Mouse (Mus musculus): ENCODE measurements around the gene Ercc2. TPM values are rescaled to one million over a fixed set of nuclear protein-coding genes. Genes with fewer than 3 reads are reported as not detected.

The Ercc2 gene
- 1 to 10 TPM; 5.6 to 7.5 TPM for polyA plus RNA-seq (2017; shearing (Covaris generic))

DNA sequence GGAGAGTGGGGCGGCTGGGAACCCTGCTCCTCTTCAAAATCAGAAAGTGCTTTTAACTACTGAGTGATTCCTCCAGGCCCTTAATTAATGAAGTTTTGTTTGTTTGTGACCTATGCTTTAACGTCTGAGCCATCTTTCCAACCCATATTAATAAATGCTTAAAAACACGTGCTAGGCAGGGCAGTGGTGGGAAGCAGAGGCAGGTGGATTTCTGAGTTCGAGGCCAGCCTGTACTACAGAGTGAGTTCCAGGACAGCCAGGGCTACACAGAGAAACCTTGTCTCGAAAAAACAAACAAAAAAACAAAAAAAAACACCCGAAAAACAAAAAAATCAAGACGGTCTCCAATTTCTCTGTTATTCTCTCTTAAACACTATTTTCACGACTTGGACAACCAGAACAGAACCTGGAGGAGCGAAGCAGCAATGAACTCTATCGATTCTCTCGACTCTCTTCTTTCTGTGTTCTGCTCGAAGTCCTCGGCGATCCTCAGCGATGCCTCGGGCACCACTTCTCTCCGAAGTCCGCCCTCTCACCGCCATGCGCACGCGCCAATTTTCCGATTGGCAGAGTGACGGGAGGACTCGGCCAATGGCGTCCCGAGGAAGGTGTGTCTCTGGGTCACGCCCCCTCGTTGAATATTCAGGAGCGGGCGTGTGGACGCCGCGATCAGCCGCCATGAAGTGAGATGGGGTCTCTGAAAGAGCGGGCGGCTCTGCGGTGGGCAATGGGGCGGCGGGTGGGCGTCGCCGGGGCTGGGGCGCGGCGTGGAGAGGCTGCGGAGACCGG, at the start of gene Ercc2:
Gene Ercc2, plus strand, starts transcription at position 634 of the 789 bp plus-strand sequence.

DNA sequence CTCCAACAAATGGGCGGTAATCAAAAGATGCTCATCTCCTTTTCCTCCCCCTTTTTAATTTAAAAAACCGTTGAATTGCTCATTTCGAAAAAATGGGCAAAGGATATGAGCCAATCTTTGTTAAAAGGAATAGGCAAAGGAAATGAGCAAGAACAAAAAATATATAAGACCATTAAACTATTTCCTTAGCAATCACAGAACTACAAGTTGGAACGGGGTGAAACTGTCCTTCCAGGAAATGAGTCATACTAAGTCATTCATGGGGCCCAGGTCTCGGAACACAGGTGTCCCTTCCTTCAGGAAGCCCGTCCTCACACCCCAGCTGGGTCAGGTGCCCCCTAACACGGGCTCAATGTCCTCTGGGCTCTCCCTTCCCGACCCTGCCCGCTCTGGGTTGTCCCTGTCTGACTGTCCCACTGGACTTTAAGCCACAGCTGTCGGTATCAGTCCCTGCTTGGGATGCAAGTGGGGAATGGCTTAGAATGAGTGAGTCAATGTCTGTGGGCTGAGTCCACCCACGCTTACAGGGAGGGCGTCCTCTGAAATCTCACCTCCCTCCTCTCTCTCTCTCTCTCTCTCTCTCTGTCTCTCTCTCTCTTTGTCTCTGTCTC, 37.5 kb upstream of the Ercc2 start, which contains the start of gene Ercc1:
Gene Ercc1, plus strand, starts transcription at position 542 of the 611 bp plus-strand sequence.

DNA sequence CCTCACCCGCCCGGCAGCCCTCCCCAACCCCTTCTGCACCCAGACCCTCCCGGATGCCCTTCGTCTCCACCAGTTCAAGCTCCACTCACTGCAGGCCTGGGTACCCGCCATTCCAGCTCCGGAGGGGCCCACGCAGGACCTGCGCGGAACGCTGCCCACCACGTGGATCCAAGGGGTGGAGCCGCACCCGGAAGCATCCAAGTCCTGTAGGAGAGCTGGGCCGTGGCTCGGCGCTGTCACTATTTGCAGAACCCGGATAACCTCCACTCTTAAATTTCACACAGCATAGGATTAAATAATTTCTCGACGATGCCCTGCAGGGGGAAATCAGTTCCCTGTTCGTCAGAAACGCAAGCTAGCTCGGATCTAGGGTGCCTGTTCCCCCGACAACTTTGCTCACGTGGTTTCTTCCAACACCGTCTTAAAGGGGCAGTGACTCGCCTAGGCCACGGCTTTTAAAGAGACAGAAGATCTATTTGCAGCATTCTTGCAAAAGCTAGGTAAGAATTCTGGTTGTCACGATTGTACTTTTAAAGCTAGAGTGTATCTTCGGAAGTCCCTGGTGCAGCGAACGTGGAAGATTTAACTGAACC, 22.4 kb upstream of the Ercc2 start, which contains the start of the genes Cd3eap and Ppp1r13l:
Gene Cd3eap, minus strand, starts transcription at position 185 of the 593 bp plus-strand sequence.
Gene Ppp1r13l, plus strand, starts transcription at position 451 of the 593 bp plus-strand sequence.

DNA sequence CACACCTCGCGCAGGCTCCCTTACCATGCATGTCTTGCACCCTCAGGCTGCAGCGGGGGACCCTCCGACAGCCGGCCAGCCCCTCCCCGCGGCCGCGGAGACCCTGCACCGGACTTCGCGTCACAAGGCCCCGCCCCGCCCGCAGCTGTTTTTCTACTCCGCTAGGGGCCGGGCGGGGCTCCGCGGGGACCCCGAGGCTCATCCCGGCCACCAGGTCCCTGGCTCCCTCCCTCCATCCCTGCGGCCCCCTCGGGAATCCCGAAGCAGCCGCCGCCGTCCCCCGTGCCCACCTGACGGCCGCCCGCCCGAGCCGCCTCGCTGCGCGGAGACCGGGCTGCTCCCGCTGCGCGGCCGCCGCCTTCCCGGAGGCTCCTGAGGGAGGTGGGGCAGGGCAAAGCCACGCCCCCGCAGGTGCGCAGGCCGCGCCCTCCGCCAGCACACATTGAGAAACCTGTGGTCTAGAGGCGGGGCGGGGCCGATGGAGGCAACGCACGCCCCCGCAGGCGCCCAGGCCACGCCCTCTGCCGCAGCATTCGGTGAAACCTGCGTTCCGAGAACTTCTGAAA, 22.0 kb downstream of the Ercc2 start, which contains the start of gene Klc3:
Gene Klc3, minus strand, starts transcription at position 374 of the 566 bp plus-strand sequence.

DNA sequence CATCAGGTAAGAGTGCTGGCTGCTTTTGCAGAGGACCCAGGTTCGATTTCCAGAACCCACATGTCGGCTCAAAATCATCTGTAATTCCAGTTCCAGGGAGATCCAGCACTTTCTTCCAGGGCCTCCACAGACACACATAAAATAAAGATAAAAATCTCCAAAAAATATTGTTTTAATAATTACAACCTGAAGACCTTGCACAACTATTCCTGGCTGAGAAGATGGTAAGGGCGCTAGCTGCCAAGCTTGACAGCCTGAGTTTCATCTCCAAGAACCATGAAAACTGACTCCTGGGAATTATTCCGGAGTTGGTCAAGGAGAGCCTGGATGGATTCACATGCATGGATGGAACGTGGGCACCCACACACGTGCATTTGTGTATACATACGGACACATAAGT, 22.7 kb downstream of the Ercc2 start, which contains the start of gene Ckm:
Gene Ckm, plus strand, starts transcription at position 301 of the 400 bp plus-strand sequence.

Other genes starting within 250 kb of the Ercc2 start
- 10 to 100 TPM in 1 of 2 experiments, 1 to 10 TPM in 1; 9.8 to 10.7 TPM for gene Qpctl, start 232.7 kb upstream of the Ercc2 start, polyA plus RNA-seq (2017; shearing (Covaris generic))
- gene Snrpd2, start 232.3 kb upstream of the Ercc2 start, polyA plus RNA-seq (2017; shearing (Covaris generic)): 10 to 100 TPM; 43.7 to 53.5 TPM
- gene Gipr, start 215.9 kb upstream of the Ercc2 start, polyA plus RNA-seq (2017; shearing (Covaris generic)): under 1 TPM in 1 of 2 experiments, not detected in 1; 0.37 TPM
- gene Eml2, start 205.6 kb upstream of the Ercc2 start, polyA plus RNA-seq (2017; shearing (Covaris generic)): 10 to 100 TPM; 21.8 to 28.3 TPM
- gene Gpr4, start 169.5 kb upstream of the Ercc2 start, polyA plus RNA-seq (2017; shearing (Covaris generic)): under 1 TPM; 0.16 to 0.17 TPM
- gene Opa3, start 153.7 kb upstream of the Ercc2 start, polyA plus RNA-seq (2017; shearing (Covaris generic)): 10 to 100 TPM; 17.5 to 19.0 TPM
- gene Vasp, start 110.2 kb upstream of the Ercc2 start, polyA plus RNA-seq (2017; shearing (Covaris generic)): 100 to 1,000 TPM; 246 to 417 TPM
- 1 to 10 TPM in 1 of 2 experiments, under 1 TPM in 1; 0.77 to 7.4 TPM for gene Ppm1n, start 101.9 kb upstream of the Ercc2 start, polyA plus RNA-seq (2017; shearing (Covaris generic))
- gene Rtn2, start 99.4 kb upstream of the Ercc2 start, polyA plus RNA-seq (2017; shearing (Covaris generic)): under 1 TPM; 0.25 to 0.48 TPM
- gene Fosb, start 72.0 kb upstream of the Ercc2 start, polyA plus RNA-seq (2017; shearing (Covaris generic)): 1 to 10 TPM in 1 of 2 experiments, under 1 TPM in 1; 0.52 to 1.4 TPM
- 10 to 100 TPM; 74.5 to 80.7 TPM for gene Ercc1, start 37.2 kb upstream of the Ercc2 start, polyA plus RNA-seq (2017; shearing (Covaris generic))
- gene Cd3eap, start 22.5 kb upstream of the Ercc2 start, polyA plus RNA-seq (2017; shearing (Covaris generic)): 10 to 100 TPM; 10.2 to 19.7 TPM
- gene Ppp1r13l, start 22.3 kb upstream of the Ercc2 start, polyA plus RNA-seq (2017; shearing (Covaris generic)): under 1 TPM; 0.32 to 0.49 TPM
- 10 to 100 TPM; 19.5 to 32.4 TPM for gene Klc3, start 22.1 kb downstream of the Ercc2 start, polyA plus RNA-seq (2017; shearing (Covaris generic))
- gene Ckm, start 22.8 kb downstream of the Ercc2 start, polyA plus RNA-seq (2017; shearing (Covaris generic)): not detected
- gene Mark4, start 76.8 kb downstream of the Ercc2 start, polyA plus RNA-seq (2017; shearing (Covaris generic)): 10 to 100 TPM in 1 of 2 experiments, 1 to 10 TPM in 1; 6.8 to 12.1 TPM
- gene Exoc3l2, start 81.3 kb downstream of the Ercc2 start, polyA plus RNA-seq (2017; shearing (Covaris generic)): under 1 TPM in 1 of 2 experiments, not detected in 1; 0.49 TPM
- gene Bloc1s3, start 126.4 kb downstream of the Ercc2 start, polyA plus RNA-seq (2017; shearing (Covaris generic)): 10 to 100 TPM; 11.1 to 14.2 TPM
- gene Trappc6a, start 126.4 kb downstream of the Ercc2 start, polyA plus RNA-seq (2017; shearing (Covaris generic)): 100 to 1,000 TPM in 1 of 2 experiments, 10 to 100 TPM in 1; 98.1 to 104 TPM
- under 1 TPM in 1 of 2 experiments, not detected in 1; 0.44 TPM for gene Nkpd1, start 135.8 kb downstream of the Ercc2 start, polyA plus RNA-seq (2017; shearing (Covaris generic))
- 10 to 100 TPM; 12.9 to 14.4 TPM for gene Ppp1r37, start 181.1 kb downstream of the Ercc2 start, polyA plus RNA-seq (2017; shearing (Covaris generic))
- 1 to 10 TPM; 1.1 to 2.9 TPM for gene Zfp296, start 195.3 kb downstream of the Ercc2 start, polyA plus RNA-seq (2017; shearing (Covaris generic))
- gene Gemin7, start 195.6 kb downstream of the Ercc2 start, polyA plus RNA-seq (2017; shearing (Covaris generic)): 100 to 1,000 TPM; 115 to 131 TPM
- 10 to 100 TPM; 49.2 to 49.9 TPM for gene Clasrp, start 222.5 kb downstream of the Ercc2 start, polyA plus RNA-seq (2017; shearing (Covaris generic))
- 10 to 100 TPM; 76.1 to 91.6 TPM for gene Relb, start 247.4 kb downstream of the Ercc2 start, polyA plus RNA-seq (2017; shearing (Covaris generic))